Mouse (Mus musculus): ENCODE measurements around the gene Tbc1d8.

The Tbc1d8 gene

GRCm38 (mm10) chr1:39478057-39478895 lies at the start of gene Tbc1d8:
TSS of gene Tbc1d8 (minus strand) at chr1:39478755.
- peak; percentile 93 for DNase-seq (ENCODE audit: low spot score)

- no peak for DNase-seq (ENCODE audit: low spot score)
These were observed 49.8 kb upstream of the Tbc1d8 start for GRCm38 (mm10) chr1:39528319-39528718.

- DNase-seq (ENCODE audit: low spot score): peak; percentile 29
These were observed 48.9 kb upstream of the Tbc1d8 start for GRCm38 (mm10) chr1:39527432-39527831.

- DNase-seq (ENCODE audit: low spot score): no peak
These were observed 48.0 kb upstream of the Tbc1d8 start for GRCm38 (mm10) chr1:39526371-39527167.

- no peak for DNase-seq (ENCODE audit: low spot score)
These were observed 47.2 kb upstream of the Tbc1d8 start for GRCm38 (mm10) chr1:39525763-39526162.

GRCm38 (mm10) chr1:39522519-39522918 lies 44.0 kb upstream of the Tbc1d8 start:
- DNase-seq (ENCODE audit: low spot score): no peak

GRCm38 (mm10) chr1:39521326-39521725 lies 42.8 kb upstream of the Tbc1d8 start:
- DNase-seq (ENCODE audit: low spot score): no peak

- no peak for DNase-seq (ENCODE audit: low spot score)
These were observed 36.9 kb upstream of the Tbc1d8 start for GRCm38 (mm10) chr1:39515303-39515991.

- DNase-seq (ENCODE audit: low spot score): no peak
These were observed 33.6 kb upstream of the Tbc1d8 start for GRCm38 (mm10) chr1:39512183-39512582.

- no peak for DNase-seq (ENCODE audit: low spot score)
These were observed 33.2 kb upstream of the Tbc1d8 start for GRCm38 (mm10) chr1:39511775-39512174.

- no peak for DNase-seq (ENCODE audit: low spot score)
These were observed 27.0 kb upstream of the Tbc1d8 start for GRCm38 (mm10) chr1:39505600-39505999.

- no peak for DNase-seq (ENCODE audit: low spot score)
These were observed 25.7 kb upstream of the Tbc1d8 start for GRCm38 (mm10) chr1:39504261-39504660.

- no peak for DNase-seq (ENCODE audit: low spot score)
These were observed 24.5 kb upstream of the Tbc1d8 start for GRCm38 (mm10) chr1:39502817-39503633.

- no peak for DNase-seq (ENCODE audit: low spot score)
These were observed 21.0 kb upstream of the Tbc1d8 start for GRCm38 (mm10) chr1:39499485-39499941.

GRCm38 (mm10) chr1:39497748-39498147 lies 19.2 kb upstream of the Tbc1d8 start:
- DNase-seq (ENCODE audit: low spot score): no peak

GRCm38 (mm10) chr1:39496995-39497394 lies 18.4 kb upstream of the Tbc1d8 start:
- DNase-seq (ENCODE audit: low spot score): no peak

GRCm38 (mm10) chr1:39493664-39494063 lies 15.1 kb upstream of the Tbc1d8 start:
- no peak for DNase-seq (ENCODE audit: low spot score)

GRCm38 (mm10) chr1:39493165-39493564 lies 14.6 kb upstream of the Tbc1d8 start:
- DNase-seq (ENCODE audit: low spot score): no peak

GRCm38 (mm10) chr1:39487370-39487769 lies 8.8 kb upstream of the Tbc1d8 start:
- DNase-seq (ENCODE audit: low spot score): no peak

GRCm38 (mm10) chr1:39482115-39482815 lies 3.7 kb upstream of the Tbc1d8 start:
- no peak for DNase-seq (ENCODE audit: low spot score)

- DNase-seq (ENCODE audit: low spot score): no peak
These were observed 699 bp upstream of the Tbc1d8 start for GRCm38 (mm10) chr1:39479254-39479653.
